Mouse (Mus musculus): Measurements from ENCODE around the gene Cdk14. TPM values are rescaled to one million over a fixed set of nuclear protein-coding genes. Genes with fewer than 3 reads are reported as not detected.

Cdk14 gene
- total RNA-seq, 2 experiments from 2014 or later, result 0.60 TPM; not detected in 1

GRCm38 (mm10) chr5:4833940-4834339 is 586.2 kb downstream of the Cdk14 start:
- ATAC-seq (replicated peaks; ENCODE audit: low FRiP score, poor library complexity, severe bottlenecking), result no peak

DNA sequence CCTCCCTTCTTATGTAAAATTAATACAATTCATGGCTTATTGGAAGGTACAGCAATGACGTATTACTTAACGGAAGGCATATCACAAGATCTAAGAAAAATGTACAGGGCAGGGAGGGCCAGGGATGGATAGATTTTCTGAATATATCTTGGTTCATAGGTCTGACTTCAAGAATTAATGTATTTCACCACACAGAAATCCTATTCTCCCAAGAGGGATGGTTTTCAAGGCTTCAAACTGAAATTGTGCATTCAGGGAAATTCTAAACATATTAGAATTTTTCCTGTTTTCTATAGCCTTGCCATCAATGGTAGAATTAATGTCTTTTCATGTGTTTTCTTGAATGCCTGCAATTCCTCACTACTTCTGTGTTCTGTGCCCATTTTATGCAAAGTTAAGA is 593.2 kb downstream of the Cdk14 start:
- ATAC-seq (replicated peaks; ENCODE audit: low FRiP score, poor library complexity, severe bottlenecking), result no peak

GRCm38 (mm10) chr5:4825951-4826350 is 594.2 kb downstream of the Cdk14 start:
- no peak for ATAC-seq (replicated peaks; ENCODE audit: low FRiP score, poor library complexity, severe bottlenecking)

GRCm38 (mm10) chr5:4825076-4825475 is 595.0 kb downstream of the Cdk14 start:
- ATAC-seq (replicated peaks; ENCODE audit: low FRiP score, poor library complexity, severe bottlenecking), result no peak

GRCm38 (mm10) chr5:4824171-4824570 is 595.9 kb downstream of the Cdk14 start:
- ATAC-seq (replicated peaks; ENCODE audit: low FRiP score, poor library complexity, severe bottlenecking), result no peak

DNA sequence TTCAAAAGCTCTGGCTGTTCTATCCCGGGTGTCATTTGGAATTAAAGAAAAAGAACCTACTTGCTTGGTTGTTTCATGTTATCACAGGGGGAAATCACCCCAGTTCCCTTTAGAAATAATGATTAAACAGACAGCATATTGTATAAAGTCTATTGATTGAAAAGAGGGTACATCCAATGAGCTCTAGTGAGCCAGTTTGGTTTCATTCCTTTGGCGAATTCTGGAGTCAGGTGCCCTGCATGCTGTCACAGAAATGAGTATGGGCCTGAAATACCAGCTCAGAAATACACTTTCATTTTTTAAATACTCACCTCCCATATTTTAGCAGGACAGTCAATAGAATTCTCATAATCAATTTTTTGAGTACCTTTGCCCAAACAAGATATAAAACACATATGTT is 598.1 kb downstream of the Cdk14 start:
- ATAC-seq (replicated peaks; ENCODE audit: low FRiP score, poor library complexity, severe bottlenecking), result no peak

DNA sequence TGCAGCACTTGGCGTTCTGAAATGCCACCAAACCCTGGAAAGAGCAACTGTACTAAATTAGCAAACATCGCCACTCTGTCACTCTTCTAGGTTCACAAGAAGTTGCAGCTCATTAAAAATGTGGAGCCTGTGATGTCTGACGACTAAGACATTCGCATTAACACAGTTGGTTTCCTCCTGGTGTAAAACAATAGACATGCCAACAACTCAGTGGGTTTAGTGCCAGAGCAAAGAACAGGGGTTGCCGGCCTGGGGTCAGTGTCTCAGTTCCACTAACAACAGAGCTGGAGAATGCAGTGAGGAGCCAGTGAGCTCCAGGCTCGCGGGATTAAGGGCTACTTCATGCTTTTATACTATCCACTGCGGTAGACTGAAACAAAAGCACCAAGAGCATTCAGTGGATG is 598.7 kb downstream of the Cdk14 start:
- ATAC-seq (replicated peaks; ENCODE audit: low FRiP score, poor library complexity, severe bottlenecking), result no peak

DNA sequence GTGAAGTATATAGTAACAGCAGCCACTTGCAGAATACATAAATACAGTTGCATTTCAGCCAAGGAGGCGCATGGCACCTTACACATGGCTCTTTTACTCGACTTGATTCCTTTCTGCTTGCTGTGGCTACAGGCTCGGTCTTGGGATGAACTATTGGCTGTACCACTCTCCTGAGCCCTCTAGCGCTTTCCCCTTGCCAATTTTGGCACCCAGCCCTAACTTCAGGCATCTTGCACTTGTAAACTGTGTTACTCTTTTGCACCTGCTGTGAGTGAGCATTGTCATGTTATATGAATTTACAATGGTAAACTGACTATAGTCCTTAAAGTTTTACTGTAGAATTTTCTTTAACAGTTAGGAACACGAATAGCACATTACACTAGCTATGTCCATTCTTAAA is 603.1 kb downstream of the Cdk14 start:
- ATAC-seq (replicated peaks; ENCODE audit: low FRiP score, poor library complexity, severe bottlenecking), result no peak

DNA sequence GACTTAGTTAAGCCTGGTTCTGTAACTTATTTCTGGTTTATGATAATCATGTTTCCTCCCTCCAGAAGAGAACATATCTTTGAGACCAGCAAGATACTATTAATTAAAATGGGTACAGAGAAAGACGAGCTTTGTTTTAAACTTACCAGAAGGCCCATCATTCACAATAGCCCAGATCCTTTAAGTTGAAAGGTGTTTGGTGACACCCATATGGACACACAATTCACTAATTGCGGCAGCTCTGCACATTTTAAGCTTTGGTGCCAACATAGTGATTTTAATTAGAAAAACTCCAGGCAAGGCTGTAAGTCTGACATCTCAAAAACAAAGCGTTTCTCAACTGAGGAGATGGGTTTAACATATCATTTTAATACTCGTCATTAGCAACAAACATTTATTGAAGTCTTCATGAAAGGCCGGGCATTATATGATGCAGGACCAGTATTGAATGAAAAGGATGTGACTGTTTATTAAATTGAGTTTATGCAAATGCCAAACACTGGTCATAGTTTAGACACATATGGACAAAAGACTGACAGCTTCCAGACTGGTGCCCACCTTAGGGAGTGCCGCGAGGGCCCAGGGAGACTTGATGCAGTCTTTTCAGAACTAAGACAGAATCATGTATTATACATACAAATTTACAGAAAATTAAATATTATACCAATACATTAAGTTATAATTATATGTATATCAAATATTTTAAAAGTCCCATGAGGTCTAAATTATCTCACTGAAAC is 605.5 kb downstream of the Cdk14 start:
- no peak for ATAC-seq (replicated peaks; ENCODE audit: low FRiP score, poor library complexity, severe bottlenecking)

GRCm38 (mm10) chr5:4813357-4813756 is 606.8 kb downstream of the Cdk14 start:
- ATAC-seq (replicated peaks; ENCODE audit: low FRiP score, poor library complexity, severe bottlenecking), result no peak

GRCm38 (mm10) chr5:4812036-4812729 is 607.9 kb downstream of the Cdk14 start:
- no peak for ATAC-seq (replicated peaks; ENCODE audit: low FRiP score, poor library complexity, severe bottlenecking)

GRCm38 (mm10) chr5:4805228-4805627 is 614.9 kb downstream of the Cdk14 start:
- ATAC-seq (replicated peaks; ENCODE audit: low FRiP score, poor library complexity, severe bottlenecking), result no peak

DNA sequence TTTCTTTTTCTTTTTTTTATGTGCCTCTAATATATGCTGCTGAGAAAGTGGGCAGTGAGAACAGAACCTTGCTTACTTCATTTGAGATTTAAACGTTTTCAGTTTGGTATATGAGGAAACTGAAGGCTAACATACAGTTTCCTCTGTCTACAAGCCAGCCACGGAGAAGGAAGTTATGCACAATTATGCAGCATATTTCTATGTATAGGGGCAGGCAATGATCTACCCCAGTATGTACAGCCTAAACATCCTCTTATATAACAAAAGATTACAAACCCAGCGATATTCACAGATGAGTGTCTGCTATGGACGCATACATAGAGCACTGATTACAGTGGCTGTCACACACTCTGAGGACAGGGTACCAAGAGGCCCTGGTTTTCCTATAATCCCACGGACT is 616.4 kb downstream of the Cdk14 start:
- no peak for ATAC-seq (replicated peaks; ENCODE audit: low FRiP score, poor library complexity, severe bottlenecking)

- no peak for ATAC-seq (replicated peaks; ENCODE audit: low FRiP score, poor library complexity, severe bottlenecking)
Observed at GRCm38 (mm10) chr5:4801971-4802370, 618.1 kb downstream of the Cdk14 start.

DNA sequence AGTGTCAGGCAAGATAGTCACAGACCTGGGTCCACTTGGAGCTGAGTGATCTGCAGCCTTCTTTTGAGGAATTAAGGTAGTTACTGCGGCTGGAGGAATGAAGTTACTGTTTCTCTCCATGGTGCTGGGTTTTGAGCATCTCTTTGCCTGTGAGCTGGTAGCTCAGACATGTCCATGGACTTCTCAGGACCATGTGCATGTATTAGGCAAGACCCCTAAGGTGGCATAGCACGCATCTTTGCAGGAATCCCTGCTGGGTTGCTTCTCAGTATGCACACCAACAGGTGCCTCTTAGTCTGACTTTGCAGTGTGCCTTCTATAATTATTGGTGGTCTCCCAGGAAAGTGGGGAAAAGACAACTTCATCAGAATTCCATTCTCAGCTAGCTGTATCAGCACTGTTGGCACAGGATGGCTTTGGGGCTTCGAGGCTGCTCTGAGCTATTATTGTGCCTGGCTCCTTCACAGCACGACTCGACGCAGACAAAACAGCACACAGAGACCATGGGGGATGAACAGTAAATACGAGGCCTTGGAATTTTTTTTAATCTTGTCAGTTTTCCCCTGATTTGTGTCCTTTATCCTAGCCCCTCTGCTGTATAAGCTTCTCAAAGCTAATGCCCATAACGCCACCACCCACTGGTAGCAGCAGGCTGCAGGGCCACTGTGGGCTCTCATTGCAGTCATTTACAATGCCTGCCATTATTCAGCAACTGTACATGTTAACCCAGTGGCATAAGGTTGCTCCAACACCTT is 618.8 kb downstream of the Cdk14 start:
- ATAC-seq (replicated peaks; ENCODE audit: low FRiP score, poor library complexity, severe bottlenecking), result no peak

- ATAC-seq (replicated peaks; ENCODE audit: low FRiP score, poor library complexity, severe bottlenecking), result no peak
Observed at GRCm38 (mm10) chr5:4791219-4791618, 628.9 kb downstream of the Cdk14 start.

DNA sequence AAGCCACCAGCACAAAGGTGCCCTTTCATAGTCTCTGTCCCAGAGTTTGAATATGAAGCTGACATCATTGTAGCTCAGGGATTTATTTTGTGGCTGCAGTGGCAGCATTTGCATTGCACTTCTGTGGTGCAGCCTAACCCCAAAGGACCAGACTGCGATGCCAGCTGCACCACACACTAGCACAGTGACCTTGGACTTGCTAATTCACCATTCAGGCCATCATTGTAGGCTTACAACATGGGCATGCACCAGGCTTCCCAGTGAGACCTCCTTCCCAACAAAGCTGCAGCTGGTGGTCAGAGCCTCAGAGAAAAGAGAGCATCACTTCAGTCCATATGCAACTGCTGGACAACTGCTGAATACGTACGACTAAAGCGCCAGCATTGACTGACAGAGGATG is 629.8 kb downstream of the Cdk14 start:
- no peak for ATAC-seq (replicated peaks; ENCODE audit: low FRiP score, poor library complexity, severe bottlenecking)

- no peak for ATAC-seq (replicated peaks; ENCODE audit: low FRiP score, poor library complexity, severe bottlenecking)
Observed at GRCm38 (mm10) chr5:4788484-4788883, 631.6 kb downstream of the Cdk14 start.

- ATAC-seq (replicated peaks; ENCODE audit: low FRiP score, poor library complexity, severe bottlenecking), result no peak
Observed at GRCm38 (mm10) chr5:4786816-4787215, 633.3 kb downstream of the Cdk14 start.

- ATAC-seq (replicated peaks; ENCODE audit: low FRiP score, poor library complexity, severe bottlenecking), result no peak
Observed at GRCm38 (mm10) chr5:4778274-4778673, 641.8 kb downstream of the Cdk14 start.

- ATAC-seq (replicated peaks; ENCODE audit: low FRiP score, poor library complexity, severe bottlenecking), result no peak
Observed at GRCm38 (mm10) chr5:4776495-4776894, 643.6 kb downstream of the Cdk14 start.

All from erythroblast, adult 5-6 weeks (primary cell).